Mouse (Mus musculus): ENCODE results near the gene Best3. TPM values are rescaled to one million over a fixed set of nuclear protein-coding genes. Genes with fewer than 3 reads are reported as not detected.
A peak's percentile ranks its signal among the peaks of the same experiment; 100 is the strongest.

The Best3 gene
- polyA plus RNA-seq (2015; fragmentation: Nextera tagmentation; extraction: Ambion mirVana), result 0.58 and 0.67 TPM in 2 replicates

GRCm38 (mm10) chr10:116986264-116987082 is at the start of gene Best3:
Best3 (plus strand) TSS chr10:116986314.
- peaks cover 11% of the 10 kb centered on the region for H3K4me1 ChIP-seq (replicated peaks)
- H3K27ac ChIP-seq, result no peak within 1 kb of the TSS
- no peak for ATAC-seq (replicated peaks; ENCODE audit: insufficient number of reproducible peaks, insufficient read depth, low FRiP score, low read depth)
- H3K4me3 ChIP-seq, result peak within 1 kb of the TSS; percentile 6; the same call in 1 of the 2 replicates
- no peaks in the 10 kb centered on the region for H3K9me3 ChIP-seq (replicated peaks)
- H3K27me3 ChIP-seq, result no peaks in the 10 kb centered on the region
- no peak within 1 kb of the TSS for H3K9ac ChIP-seq
- H3K4me2 ChIP-seq, result peak within 1 kb of the TSS; percentile 43
- WGBS, result 48% methylated on average over 21 of the region's 21 CpGs
- H3K36me3 ChIP-seq, result no peaks in the 10 kb centered on the region

- H3K4me1 ChIP-seq (replicated peaks), result peaks cover 14% of the 10 kb centered on the region; the same call in 1 of the 2 replicates
- no peak overlapping the region for H3K27ac ChIP-seq
- H3K4me3 ChIP-seq, result no peak overlapping the region
- H3K4me2 ChIP-seq, result no peak overlapping the region
- no peaks in the 10 kb centered on the region for H3K9me3 ChIP-seq (replicated peaks)
- ATAC-seq (replicated peaks; ENCODE audit: insufficient number of reproducible peaks, insufficient read depth, low FRiP score, low read depth), result no peak
- WGBS, result 96% methylated on average over 6 of the region's 6 CpGs
- no peaks in the 10 kb centered on the region for H3K27me3 ChIP-seq
- peaks cover 23% of the 10 kb centered on the region for H3K36me3 ChIP-seq
- no peak overlapping the region for H3K9ac ChIP-seq
Measured at GRCm38 (mm10) chr10:116943025-116943424, 43.1 kb upstream of the Best3 start.

- ATAC-seq (replicated peaks; ENCODE audit: insufficient number of reproducible peaks, insufficient read depth, low FRiP score, low read depth), result no peak
- Histone ChIP-seq H3K36me3 (peaks cover 13% of the 10 kb centered on the region), H3K4me2 (no peak overlapping the region), H3K9ac (no peak overlapping the region), H3K27me3 (no peaks in the 10 kb centered on the region), H3K4me3 (no peak overlapping the region), H3K4me1 (replicated peaks) (peaks cover 24% of the 10 kb centered on the region), H3K27ac (0 out of 2 replicates have a peak overlapping the region, but pooled peaks have one; percentile 75), H3K9me3 (replicated peaks) (no peaks in the 10 kb centered on the region)
- WGBS, result 91% methylated on average over 3 of the region's 3 CpGs
Measured at GRCm38 (mm10) chr10:116944144-116944543, 42.0 kb upstream of the Best3 start.

GRCm38 (mm10) chr10:116944940-116945339 is 41.2 kb upstream of the Best3 start:
- Histone ChIP-seq H3K4me3 (no peak overlapping the region; the same call in 1 of the 2 replicates), H3K27me3 (no peaks in the 10 kb centered on the region), H3K9ac (peak overlapping the region; percentile 4; the same call in 1 of the 2 replicates), H3K36me3 (peaks cover 9% of the 10 kb centered on the region), H3K9me3 (replicated peaks) (no peaks in the 10 kb centered on the region), H3K4me2 (peak overlapping the region; percentile 35), H3K27ac (peak overlapping the region; percentile 75), H3K4me1 (replicated peaks) (peaks cover 24% of the 10 kb centered on the region)
- WGBS, result 27% methylated on average over 10 of the region's 10 CpGs
- no peak; the same call in 1 of the 2 replicates for ATAC-seq (replicated peaks; ENCODE audit: insufficient number of reproducible peaks, insufficient read depth, low FRiP score, low read depth)

GRCm38 (mm10) chr10:116948414-116948813 is 37.7 kb upstream of the Best3 start:
- Histone ChIP-seq H3K27ac (no peak overlapping the region), H3K4me2 (peak overlapping the region; percentile 81), H3K27me3 (no peaks in the 10 kb centered on the region), H3K4me3 (peak overlapping the region; percentile 76), H3K9me3 (replicated peaks) (no peaks in the 10 kb centered on the region), H3K9ac (peak overlapping the region; percentile 91; the same call in 1 of the 2 replicates), H3K36me3 (no peaks in the 10 kb centered on the region), H3K4me1 (replicated peaks) (peaks cover 24% of the 10 kb centered on the region)
- WGBS, result 79% methylated on average over 9 of the region's 9 CpGs
- no peak for ATAC-seq (replicated peaks; ENCODE audit: insufficient number of reproducible peaks, insufficient read depth, low FRiP score, low read depth)

GRCm38 (mm10) chr10:116949111-116950008 is 36.8 kb upstream of the Best3 start:
- peak; percentile 30; the same call in 1 of the 2 replicates for ATAC-seq (replicated peaks; ENCODE audit: insufficient number of reproducible peaks, insufficient read depth, low FRiP score, low read depth)
- H3K27me3 ChIP-seq, result no peaks in the 10 kb centered on the region
- H3K36me3 ChIP-seq, result no peaks in the 10 kb centered on the region
- H3K27ac ChIP-seq, result peak overlapping the region; percentile 91
- H3K4me1 ChIP-seq (replicated peaks), result peaks cover 24% of the 10 kb centered on the region
- 3% methylated on average over 44 of the region's 44 CpGs for WGBS
- H3K9ac ChIP-seq, result peak overlapping the region; percentile 91
- H3K9me3 ChIP-seq (replicated peaks), result no peaks in the 10 kb centered on the region
- peak overlapping the region; percentile 81 for H3K4me2 ChIP-seq
- H3K4me3 ChIP-seq, result peak overlapping the region; percentile 76

GRCm38 (mm10) chr10:116950009-116950769 is 35.9 kb upstream of the Best3 start, which contains the start of gene Rab3ip:
Rab3ip (minus strand) TSS chr10:116950769.
- Histone ChIP-seq H3K9ac (peak within 1 kb of the TSS; percentile 91), H3K4me1 (replicated peaks) (peaks cover 24% of the 10 kb centered on the region), H3K4me3 (peak within 1 kb of the TSS; percentile 76), H3K27ac (peak within 1 kb of the TSS; percentile 91), H3K4me2 (peak within 1 kb of the TSS; percentile 81), H3K27me3 (no peaks in the 10 kb centered on the region), H3K36me3 (no peaks in the 10 kb centered on the region), H3K9me3 (replicated peaks) (no peaks in the 10 kb centered on the region)
- under 1% methylated on average over 85 of the region's 103 CpGs for WGBS
- peak; percentile 91 for ATAC-seq (replicated peaks; ENCODE audit: insufficient number of reproducible peaks, insufficient read depth, low FRiP score, low read depth)

- Histone ChIP-seq H3K4me3 (peak overlapping the region; percentile 76), H3K27me3 (no peaks in the 10 kb centered on the region), H3K36me3 (no peaks in the 10 kb centered on the region), H3K27ac (no peak overlapping the region), H3K9me3 (replicated peaks) (no peaks in the 10 kb centered on the region), H3K9ac (0 out of 2 replicates have a peak overlapping the region, but pooled peaks have one; percentile 11), H3K4me1 (replicated peaks) (peaks cover 18% of the 10 kb centered on the region), H3K4me2 (peak overlapping the region; percentile 81)
- 28% methylated on average over 5 of the region's 5 CpGs for WGBS
- no peak for ATAC-seq (replicated peaks; ENCODE audit: insufficient number of reproducible peaks, insufficient read depth, low FRiP score, low read depth)
Measured at GRCm38 (mm10) chr10:116950886-116951285, 35.2 kb upstream of the Best3 start.

- Histone ChIP-seq H3K36me3 (no peaks in the 10 kb centered on the region), H3K4me3 (no peak overlapping the region), H3K9ac (no peak overlapping the region), H3K4me1 (replicated peaks) (no peaks in the 10 kb centered on the region; the same call in 1 of the 2 replicates), H3K27ac (no peak overlapping the region), H3K4me2 (no peak overlapping the region), H3K9me3 (replicated peaks) (no peaks in the 10 kb centered on the region), H3K27me3 (no peaks in the 10 kb centered on the region)
- WGBS, result 79% methylated on average over 6 of the region's 6 CpGs
- ATAC-seq (replicated peaks; ENCODE audit: insufficient number of reproducible peaks, insufficient read depth, low FRiP score, low read depth), result no peak
Measured at GRCm38 (mm10) chr10:116955191-116955590, 30.9 kb upstream of the Best3 start.

- H3K9ac ChIP-seq, result no peak overlapping the region
- no peaks in the 10 kb centered on the region for H3K27me3 ChIP-seq
- no peak for ATAC-seq (replicated peaks; ENCODE audit: insufficient number of reproducible peaks, insufficient read depth, low FRiP score, low read depth)
- H3K4me2 ChIP-seq, result no peak overlapping the region
- 90% methylated on average over 11 of the region's 11 CpGs for WGBS
- no peak overlapping the region for H3K4me3 ChIP-seq
- no peaks in the 10 kb centered on the region for H3K36me3 ChIP-seq
- H3K27ac ChIP-seq, result no peak overlapping the region
- no peaks in the 10 kb centered on the region for H3K4me1 ChIP-seq (replicated peaks)
- H3K9me3 ChIP-seq (replicated peaks), result no peaks in the 10 kb centered on the region
Measured at GRCm38 (mm10) chr10:116956483-116957158, 29.5 kb upstream of the Best3 start.

Data from heart, embryonic 15.5 days (tissue).